24 mouse cellular contexts compared by ENCODE assay signal in genomic region chr17:33773426-33773825, GRCm38 (mm10).
"Had no signal": no experiment of that assay in that cellular context is flagged by ENCODE, and none has a peak within 500 bp of the region (broad histone marks: within the 10 kb centered on the region; RNA-seq: fewer than 3 reads in every experiment).

No protein-coding gene starts in this region.

- H3K27ac ChIP-seq: gastrocnemius, adult 2 months; heart, embryonic 10.5 days; hindbrain, embryonic 10.5 days; hindbrain, embryonic 12.5 days; hindbrain, embryonic 14.5 days; intestine, embryonic 15.5 days; layer of hippocampus, adult 2 months; left cerebral cortex, adult 2 months; limb, embryonic 10.5 days; limb, embryonic 12.5 days; liver, embryonic 13.5 days; liver, embryonic 15.5 days had no signal

- H3K4me1 ChIP-seq: hindbrain, embryonic 10.5 days had no signal

- DNase-seq: gastrocnemius, adult 2 months; gastrocnemius, postnatal 10 days; gastrocnemius, postnatal 25 days; heart, adult 18-20 months; heart, postnatal 10 days; heart, postnatal 4 days; kidney, postnatal 4 days; liver; liver, embryonic 13.5 days had no signal

- H3K27me3 ChIP-seq: hindbrain, embryonic 12.5 days; intestine, embryonic 15.5 days; limb, embryonic 12.5 days; liver, embryonic 13.5 days had no signal

- H3K9ac ChIP-seq: heart, embryonic 12.5 days; hindbrain, embryonic 12.5 days; hindbrain, embryonic 14.5 days; intestine, embryonic 15.5 days; limb, embryonic 12.5 days; liver, embryonic 13.5 days; liver, embryonic 15.5 days had no signal

- H3K9me3 ChIP-seq: heart, embryonic 10.5 days; heart, embryonic 12.5 days; hindbrain, embryonic 10.5 days; hindbrain, embryonic 12.5 days; intestine, embryonic 15.5 days; limb, embryonic 10.5 days; limb, embryonic 12.5 days; liver, embryonic 13.5 days; liver, embryonic 15.5 days had no signal

- H3K36me3 ChIP-seq: hindbrain, embryonic 12.5 days had no signal

- H3K4me3 ChIP-seq: gastrocnemius, adult 2 months; heart, embryonic 10.5 days; heart, embryonic 12.5 days; hindbrain, embryonic 10.5 days; hindbrain, embryonic 12.5 days; intestine, embryonic 15.5 days; layer of hippocampus, adult 2 months; left cerebral cortex, adult 2 months; limb, embryonic 10.5 days; limb, embryonic 12.5 days; liver, embryonic 13.5 days; liver, embryonic 15.5 days had no signal

- ATAC-seq: forebrain, embryonic 16.5 days; hindbrain, embryonic 16.5 days; inflammation-experienced regulatory T-cells, adult 6 months; intestine, embryonic 15.5 days; intestine, postnatal 0 days had no signal

- H3K4me2 ChIP-seq: heart, embryonic 12.5 days; hindbrain, embryonic 12.5 days; hindbrain, embryonic 14.5 days; intestine, embryonic 15.5 days; limb, embryonic 12.5 days; liver, embryonic 13.5 days; liver, embryonic 15.5 days had no signal
